Mouse (Mus musculus) kidney, embryonic 16.5 days (tissue): Measurements from ENCODE around the gene Spint5. TPM values are rescaled to one million over a fixed set of nuclear protein-coding genes. Genes with fewer than 3 reads are reported as not detected.

ENCODE experiments used
- ATAC-seq: fragments of 200-750 bp; cut with Nextera tagmentation; 2 replicates; pipeline ENCODE4 v1.8.0; 2017; ENCODE audit warnings: moderate TSS enrichment; ENCODE audit not compliant: low FRiP score, low TSS enrichment
- H3K27ac ChIP-seq: fragments of 300-500 bp; sonication (generic); 2 replicates; pipeline ENCODE4 v1.5.1; 2014; ENCODE audit warnings: low read length
- H3K27me3 ChIP-seq: fragments of 300-500 bp; sonication (generic); 2 replicates; pipeline ENCODE4 v1.6.1; 2014; ENCODE audit warnings: low read length, control low read depth, mixed read lengths; ENCODE audit not compliant: insufficient read depth
- H3K36me3 ChIP-seq: fragments of 300-500 bp; sonication (generic); 2 replicates; pipeline ENCODE4 v1.6.1; 2014; ENCODE audit warnings: low read length, control low read depth, mixed read lengths; ENCODE audit not compliant: insufficient read depth
- H3K4me1 ChIP-seq: fragments of 300-500 bp; sonication (generic); 2 replicates; pipeline ENCODE4 v1.6.1; 2014; ENCODE audit warnings: low read length, control low read depth, mixed read lengths; ENCODE audit not compliant: insufficient read depth
- H3K4me2 ChIP-seq: fragments of 300-500 bp; sonication (generic); replicated peaks from 2 replicates; pipeline ENCODE4 v1.6.1; 2014; ENCODE audit warnings: low read depth, low read length
- H3K4me3 ChIP-seq: fragments of 300-500 bp; sonication (generic); 2 replicates; pipeline ENCODE4 v1.5.1; 2014; ENCODE audit warnings: mild to moderate bottlenecking, low read length
- H3K9ac ChIP-seq: fragments of 300-500 bp; sonication (generic); replicated peaks from 2 replicates; pipeline ENCODE4 v1.6.1; 2014; ENCODE audit warnings: low read length
- H3K9me3 ChIP-seq: fragments of 300-500 bp; sonication (generic); 2 replicates; pipeline ENCODE4 v1.6.1; 2016; ENCODE audit warnings: low read length, control low read depth
- WGBS: fragments of 180-500 bp; shearing (Covaris S2); extraction: QIAGEN DNeasy Blood & Tissue Kit; methylation state at CpG from one replicate; pipeline ENCODE4 v1.1.7; 2014; 5-methylcytosine and 5-hydroxymethylcytosine counted together
- polyA plus RNA-seq: library from polyadenylated mRNA; unstranded; fragments of >200 nt; fragmentation: Nextera tagmentation; extraction: Ambion mirVana; gene quantifications from 2 replicates; pipeline ENCODE4 v1.2.1, GENCODE M21; 2015

Spint5 gene
- polyA plus RNA-seq = not detected in 2 replicates

DNA sequence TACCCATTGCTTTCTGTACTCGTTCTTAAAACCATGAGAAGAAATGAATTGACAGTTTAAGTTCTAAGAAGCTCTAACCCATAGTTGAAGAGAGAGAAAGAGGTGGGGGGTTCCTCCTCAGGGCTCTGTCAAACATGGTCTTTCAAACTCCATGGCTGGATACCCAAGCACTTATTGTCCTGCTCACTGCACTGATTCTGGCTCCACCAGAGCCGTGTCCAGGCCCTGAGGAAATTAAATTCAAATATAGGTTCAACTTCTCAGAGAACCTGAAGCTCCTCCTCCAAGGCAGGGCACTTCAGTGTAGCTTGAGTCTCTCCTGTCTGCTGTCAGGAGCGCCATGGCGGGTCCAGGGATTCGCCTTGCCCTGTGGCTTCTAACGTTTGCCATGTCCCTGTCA is at the start of gene Spint5:
Gene Spint5 (plus strand): TSS at position 301 of the 400 bp plus-strand sequence.
- no peak within 1 kb of the TSS for H3K27ac ChIP-seq
- no peak within 1 kb of the TSS for H3K9ac ChIP-seq
- 78% methylated on average over 6 of the region's 6 CpGs for WGBS
- ATAC-seq = no peak
- no peaks in the 10 kb centered on the region for H3K4me1 ChIP-seq
- no peak within 1 kb of the TSS for H3K4me3 ChIP-seq
- H3K9me3 ChIP-seq = no peaks in the 10 kb centered on the region
- H3K36me3 ChIP-seq = no peaks in the 10 kb centered on the region
- no peaks in the 10 kb centered on the region for H3K27me3 ChIP-seq
- no peak within 1 kb of the TSS for H3K4me2 ChIP-seq

GRCm38 (mm10) chr2:164670261-164670660 is 44.8 kb upstream of the Spint5 start:
- H3K4me1 ChIP-seq = no peaks in the 10 kb centered on the region
- H3K27me3 ChIP-seq = no peaks in the 10 kb centered on the region
- 80% methylated on average over 5 of the region's 5 CpGs for WGBS
- no peaks in the 10 kb centered on the region for H3K36me3 ChIP-seq
- H3K9ac ChIP-seq = no peak overlapping the region
- no peak overlapping the region for H3K4me2 ChIP-seq
- no peak overlapping the region for H3K4me3 ChIP-seq
- no peak for ATAC-seq
- no peak overlapping the region for H3K27ac ChIP-seq
- 0 out of 2 replicates have a peak, but pooled peaks cover 3% of the 10 kb centered on the region for H3K9me3 ChIP-seq

GRCm38 (mm10) chr2:164670938-164671337 is 44.2 kb upstream of the Spint5 start:
- Histone ChIP-seq H3K4me2 (no peak overlapping the region), H3K36me3 (no peaks in the 10 kb centered on the region), H3K4me1 (no peaks in the 10 kb centered on the region), H3K27me3 (no peaks in the 10 kb centered on the region), H3K9me3 (0 out of 2 replicates have a peak, but pooled peaks cover 3% of the 10 kb centered on the region), H3K4me3 (no peak overlapping the region), H3K9ac (no peak overlapping the region), H3K27ac (no peak overlapping the region)
- ATAC-seq = no peak
- 33% methylated on average over 1 of the region's 1 CpGs for WGBS

DNA sequence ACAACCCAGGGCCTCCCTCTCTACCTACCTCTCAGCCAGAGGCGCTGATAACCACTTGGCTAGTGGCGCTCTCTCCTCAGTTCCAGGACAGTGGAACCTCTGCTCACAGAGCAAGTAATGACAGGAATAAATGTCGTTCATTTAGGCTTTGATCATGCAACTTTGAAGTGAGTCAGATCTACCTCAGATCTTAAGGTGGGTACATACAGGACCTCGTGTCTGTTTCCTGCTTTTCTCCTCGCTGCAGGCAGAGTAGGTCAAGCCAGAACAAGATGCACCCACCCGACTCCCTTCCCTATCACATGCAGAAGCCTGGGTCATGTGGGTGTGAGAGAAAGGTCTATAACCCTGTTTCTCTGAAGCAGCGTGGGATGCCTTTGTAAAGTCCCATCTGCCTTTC is 41.1 kb upstream of the Spint5 start, which contains the start of gene Wfdc11:
Gene Wfdc11 (minus strand): TSS at position 101 of the 400 bp plus-strand sequence.
- Histone ChIP-seq H3K4me1 (peaks cover 4% of the 10 kb centered on the region; the same call in 1 of the 2 replicates), H3K27ac (no peak within 1 kb of the TSS), H3K9me3 (no peaks in the 10 kb centered on the region), H3K4me2 (no peak within 1 kb of the TSS), H3K27me3 (no peaks in the 10 kb centered on the region), H3K36me3 (no peaks in the 10 kb centered on the region), H3K4me3 (no peak within 1 kb of the TSS), H3K9ac (no peak within 1 kb of the TSS)
- ATAC-seq = no peak
- 73% methylated on average over 7 of the region's 7 CpGs for WGBS

DNA sequence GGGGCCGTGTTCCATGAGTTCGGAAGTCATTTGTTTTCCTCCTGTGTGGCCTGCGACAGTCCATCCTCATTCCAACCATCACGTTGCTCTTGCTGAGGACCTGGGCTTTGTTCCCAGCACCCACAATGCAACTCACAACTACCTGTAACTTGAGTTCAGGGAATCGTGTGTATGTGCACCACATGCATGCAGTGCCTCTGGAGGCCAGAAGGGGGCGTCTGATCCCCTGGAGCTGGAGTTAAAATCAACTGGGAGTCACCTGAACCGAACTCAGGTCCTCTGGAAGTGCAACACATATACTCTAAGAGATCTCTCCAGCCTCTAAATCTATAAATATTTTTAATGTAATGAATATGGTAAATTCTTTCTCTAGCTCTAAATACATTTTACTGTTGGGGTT is 39.0 kb upstream of the Spint5 start:
- no peak for ATAC-seq
- Histone ChIP-seq H3K27me3 (no peaks in the 10 kb centered on the region), H3K4me2 (no peak overlapping the region), H3K9me3 (no peaks in the 10 kb centered on the region), H3K4me1 (peaks cover 4% of the 10 kb centered on the region; the same call in 1 of the 2 replicates), H3K4me3 (no peak overlapping the region), H3K27ac (no peak overlapping the region), H3K36me3 (no peaks in the 10 kb centered on the region), H3K9ac (no peak overlapping the region)
- 79% methylated on average over 7 of the region's 7 CpGs for WGBS

- no peaks in the 10 kb centered on the region for H3K9me3 ChIP-seq
- H3K4me2 ChIP-seq = no peak overlapping the region
- ATAC-seq = no peak
- H3K4me3 ChIP-seq = no peak overlapping the region
- 66% methylated on average over 16 of the region's 16 CpGs for WGBS
- no peak overlapping the region for H3K9ac ChIP-seq
- H3K4me1 ChIP-seq = peaks cover 4% of the 10 kb centered on the region; the same call in 1 of the 2 replicates
- H3K36me3 ChIP-seq = no peaks in the 10 kb centered on the region
- no peaks in the 10 kb centered on the region for H3K27me3 ChIP-seq
- no peak overlapping the region for H3K27ac ChIP-seq
These were observed 38.0 kb upstream of the Spint5 start for GRCm38 (mm10) chr2:164676916-164677685.

DNA sequence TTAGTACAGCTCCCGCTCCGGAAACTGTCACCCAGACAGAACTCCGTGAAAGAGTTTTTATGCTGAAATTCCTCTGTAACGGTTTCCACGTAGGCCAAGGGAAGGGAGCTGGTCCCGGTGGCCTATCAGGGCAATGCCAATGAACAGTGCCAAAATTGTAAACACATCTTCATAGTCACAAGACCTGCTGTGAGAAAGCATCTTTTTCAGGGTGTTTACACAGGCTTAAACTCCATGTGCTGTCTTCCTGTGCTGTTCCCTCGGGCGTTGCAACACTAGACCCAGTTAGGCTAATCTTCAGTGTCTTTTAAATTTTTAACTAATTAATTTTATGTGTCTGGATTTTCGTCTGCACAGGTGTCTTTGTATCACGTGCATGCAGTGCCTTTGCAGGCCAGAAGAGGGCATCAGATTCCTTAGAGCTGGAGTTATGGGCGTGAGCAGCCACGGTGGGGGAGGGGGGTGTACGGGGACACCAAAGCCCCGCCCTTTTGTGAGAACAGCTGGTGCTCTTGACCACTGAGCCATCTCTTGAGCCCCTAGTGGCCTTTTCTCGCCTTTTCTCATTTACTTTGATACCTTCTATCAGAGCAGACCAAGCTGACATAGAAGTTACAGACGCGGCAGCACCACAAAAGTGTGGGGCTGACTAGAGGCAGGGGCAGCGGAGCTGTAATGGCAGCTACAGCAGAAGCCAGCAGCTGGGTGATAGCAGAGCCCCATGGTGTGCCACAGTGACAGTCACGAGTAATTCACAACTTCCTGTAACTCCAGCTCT is 36.1 kb upstream of the Spint5 start:
- Histone ChIP-seq H3K27ac (no peak overlapping the region), H3K4me3 (peak overlapping the region; percentile 32), H3K27me3 (no peaks in the 10 kb centered on the region), H3K9ac (peak overlapping the region; percentile 18; the same call in 1 of the 2 replicates), H3K36me3 (no peaks in the 10 kb centered on the region), H3K9me3 (no peaks in the 10 kb centered on the region), H3K4me2 (peak overlapping the region; percentile 49), H3K4me1 (peaks cover 4% of the 10 kb centered on the region; the same call in 1 of the 2 replicates)
- 18% methylated on average over 19 of the region's 19 CpGs for WGBS
- ATAC-seq = peak; percentile 78

DNA sequence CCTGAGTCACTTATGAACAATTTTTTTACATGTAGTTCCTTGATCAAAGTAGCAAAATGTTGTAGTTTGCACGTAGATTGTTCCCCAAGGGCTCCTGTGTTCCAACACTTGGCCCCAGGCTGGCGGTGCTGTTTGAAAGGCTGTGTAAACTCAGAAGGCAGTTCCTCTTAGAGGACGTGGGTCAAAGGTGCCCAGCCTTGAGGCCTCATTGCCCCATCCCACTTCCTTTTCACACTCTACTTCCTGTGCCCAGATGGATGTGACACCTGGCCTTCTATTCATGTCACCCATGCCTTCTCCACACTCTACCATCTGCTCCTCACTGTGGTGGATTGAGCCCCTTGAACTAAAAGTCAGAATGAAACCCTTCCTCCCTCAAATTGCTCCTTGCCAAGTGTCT is 35.2 kb upstream of the Spint5 start:
- Histone ChIP-seq H3K9ac (no peak overlapping the region), H3K27me3 (no peaks in the 10 kb centered on the region), H3K4me1 (peaks cover 4% of the 10 kb centered on the region; the same call in 1 of the 2 replicates), H3K9me3 (no peaks in the 10 kb centered on the region), H3K4me2 (no peak overlapping the region), H3K36me3 (no peaks in the 10 kb centered on the region), H3K4me3 (no peak overlapping the region), H3K27ac (no peak overlapping the region)
- no peak for ATAC-seq
- 27% methylated on average over 3 of the region's 3 CpGs for WGBS

DNA sequence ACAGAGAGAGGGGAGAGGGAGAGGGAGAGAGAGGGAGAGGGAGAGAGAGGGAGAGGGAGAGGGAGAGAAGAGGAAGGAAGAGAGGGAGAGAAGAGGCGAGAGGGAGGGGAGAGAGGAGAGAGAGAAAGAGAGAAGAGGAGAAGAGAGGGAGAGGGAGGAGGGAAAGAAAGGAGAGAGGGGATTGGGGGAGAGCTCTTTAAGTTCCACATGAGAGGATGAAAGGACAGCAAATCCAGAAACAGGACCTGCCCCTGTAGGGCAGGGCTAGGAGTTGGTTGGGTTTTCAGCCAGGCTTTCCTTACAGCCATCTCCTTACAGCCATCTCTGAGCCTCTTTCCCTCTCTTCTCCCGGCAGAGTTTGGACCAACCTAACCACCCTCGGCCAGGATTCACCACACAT is 30.3 kb upstream of the Spint5 start, which contains the start of gene Wfdc13:
Gene Wfdc13 (plus strand): TSS at position 301 of the 400 bp plus-strand sequence.
- 60% methylated on average over 3 of the region's 3 CpGs for WGBS
- Histone ChIP-seq H3K9ac (no peak within 1 kb of the TSS), H3K4me3 (no peak within 1 kb of the TSS), H3K27me3 (no peaks in the 10 kb centered on the region), H3K36me3 (no peaks in the 10 kb centered on the region), H3K27ac (no peak within 1 kb of the TSS), H3K4me1 (no peaks in the 10 kb centered on the region; the same call in 1 of the 2 replicates), H3K9me3 (no peaks in the 10 kb centered on the region), H3K4me2 (no peak within 1 kb of the TSS)
- ATAC-seq = no peak
